Mouse (Mus musculus) G1E (cell line): ENCODE measurements around the gene Rtn2.

Experiments
- CTCF ChIP-seq: IDR thresholded peaks from 2 replicates; pipeline ENCODE4 v1.5.1; 2012; ENCODE audit warnings: low read depth, low read length, inconsistent platforms, mixed read lengths
- GATA1 ChIP-seq: IDR thresholded peaks from 2 replicates; pipeline ENCODE4 v1.6.1; 2012; ENCODE audit warnings: borderline replicate concordance, low read length, inconsistent platforms, mixed read lengths
- POLR2AphosphoS5 ChIP-seq: IDR thresholded peaks from 2 replicates; pipeline ENCODE4 v1.6.1; 2012; ENCODE audit warnings: low read depth, low read length, inconsistent platforms; ENCODE audit not compliant: insufficient replicate concordance
- TAL1 ChIP-seq: conservative IDR thresholded peaks from 2 replicates; pipeline ENCODE4 v1.6.1; 2012; ENCODE audit warnings: low read depth, low read length, inconsistent platforms, mixed read lengths

GRCm38 (mm10) chr7:19335583-19335982, 53.2 kb downstream of the Rtn2 start:
- no peak for TF ChIP-seq CTCF
- no peak for TF ChIP-seq POLR2AphosphoS5
- TF ChIP-seq TAL1, result no peak
- TF ChIP-seq GATA1, result no peak
